Comparison of ENCODE assay signal across 8 mouse cellular contexts in the genomic region with DNA sequence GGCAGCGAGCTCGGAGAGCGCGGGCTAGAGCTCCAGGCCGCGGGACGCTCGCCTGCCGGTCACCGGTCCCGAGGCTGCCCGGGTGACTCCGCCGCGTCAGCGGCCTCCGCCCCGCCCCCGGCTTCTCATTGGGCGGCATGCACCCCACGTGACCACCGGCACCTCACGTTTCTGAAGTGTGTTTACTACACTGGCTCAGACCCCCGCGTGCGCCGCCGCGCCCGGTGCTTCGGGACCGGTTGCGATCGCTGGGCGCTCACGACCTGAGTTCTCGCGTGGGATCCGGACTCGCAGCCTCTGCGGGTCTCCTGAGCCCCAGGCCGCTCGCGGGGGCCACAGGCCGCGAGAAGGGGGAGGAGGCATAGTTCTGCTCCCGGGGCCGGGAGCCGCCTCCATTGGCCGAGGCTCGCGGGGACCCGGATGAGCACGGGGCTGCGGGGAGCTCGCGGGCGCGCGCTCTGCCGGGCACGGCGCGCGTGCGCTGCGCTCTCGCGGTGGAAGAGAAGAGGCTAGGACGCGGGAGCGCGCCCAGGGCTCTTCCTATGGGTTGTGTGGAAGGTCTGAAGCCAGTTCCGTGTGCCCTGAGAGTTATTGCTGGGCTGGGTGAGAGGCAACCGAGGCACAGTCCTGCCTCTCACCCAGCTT. TPM values are rescaled to one million over a fixed set of nuclear protein-coding genes. Genes with fewer than 3 reads are reported as not detected.
DNase-seq lines count a peak whose midpoint lies in the region; ATAC-seq and TF ChIP-seq lines count a peak whose summit lies in the region.

A gene (minus strand): TSS at position 101 of the 645 bp plus-strand sequence.

- peak; percentile 99 for DNase-seq in adrenal gland, postnatal 14 days
- DNase-seq in embryonic facial prominence, embryonic 10.5 days (ENCODE audit: low spot score): peak; percentile 98
- peak; percentile 99 for DNase-seq in left cerebral cortex, postnatal 36 days (ENCODE audit: low spot score in 2 of 2)
- peak; percentile 98 for DNase-seq in midbrain, embryonic 10.5 days (ENCODE audit: low spot score)
- DNase-seq in right cerebral cortex, postnatal 36 days (ENCODE audit: low spot score in 2 of 2): peak; percentile 95 to 97
- peak; percentile 96 to 97 for DNase-seq in urinary bladder, postnatal 4 days (ENCODE audit: low spot score in 2 of 2)

- intact Hi-C loops in left cerebral cortex, postnatal 36 days (cut with DNase I): no loop called here

- H3K36me3 ChIP-seq in embryonic facial prominence, embryonic 10.5 days (replicated peaks): no peaks in the 10 kb centered on the region; the same call in 1 of the 2 replicates
- H3K36me3 ChIP-seq in intestine, postnatal 0 days (ENCODE audit: control insufficient read depth, insufficient read depth): no peaks in the 10 kb centered on the region
- H3K36me3 ChIP-seq in midbrain, embryonic 10.5 days: no peaks in the 10 kb centered on the region

- TF ChIP-seq CTCF in intestine, postnatal 0 days (IDR thresholded peaks at IDR 0.05; ENCODE audit: low read depth): no peak

- ATAC-seq in granulocyte monocyte progenitor cell, adult 5-6 weeks (replicated peaks; ENCODE audit: poor library complexity, severe bottlenecking): peak; percentile 70
- ATAC-seq in intestine, postnatal 0 days: peak; percentile 98

- no peaks in the 10 kb centered on the region for H3K27me3 ChIP-seq in embryonic facial prominence, embryonic 10.5 days (replicated peaks; ENCODE audit: low read depth, poor library complexity, severe bottlenecking)
- H3K27me3 ChIP-seq in intestine, postnatal 0 days (replicated peaks; ENCODE audit: control insufficient read depth, insufficient read depth, low read length): no peaks in the 10 kb centered on the region
- no peaks in the 10 kb centered on the region for H3K27me3 ChIP-seq in midbrain, embryonic 10.5 days (ENCODE audit: low read depth, poor library complexity, severe bottlenecking)

- H3K4me2 ChIP-seq in intestine, postnatal 0 days (replicated peaks; ENCODE audit: low read depth): peak within 1 kb of the TSS; percentile 98

- peak within 1 kb of the TSS; percentile 94 for H3K27ac ChIP-seq in embryonic facial prominence, embryonic 10.5 days (replicated peaks)
- H3K27ac ChIP-seq in intestine, postnatal 0 days (ENCODE audit: low read depth, low read length): peak within 1 kb of the TSS; percentile 85
- H3K27ac ChIP-seq in midbrain, embryonic 10.5 days (replicated peaks): peak within 1 kb of the TSS; percentile 97

- H3K9ac ChIP-seq in intestine, postnatal 0 days (ENCODE audit: low read depth, low read length): peak within 1 kb of the TSS; percentile 88

- WGBS in embryonic facial prominence, embryonic 10.5 days: under 1% methylated on average over 75 of the region's 75 CpGs
- under 1% methylated on average over 62 of the region's 75 CpGs for WGBS in intestine, postnatal 0 days
- WGBS in midbrain, embryonic 10.5 days: under 1% methylated on average over 75 of the region's 75 CpGs

- peaks cover 20% of the 10 kb centered on the region for H3K4me1 ChIP-seq in embryonic facial prominence, embryonic 10.5 days
- no peaks in the 10 kb centered on the region for H3K4me1 ChIP-seq in intestine, postnatal 0 days (replicated peaks; ENCODE audit: control insufficient read depth, insufficient read depth, low read length)
- peaks cover 22% of the 10 kb centered on the region for H3K4me1 ChIP-seq in midbrain, embryonic 10.5 days

- H3K9me3 ChIP-seq in embryonic facial prominence, embryonic 10.5 days: no peaks in the 10 kb centered on the region
- no peaks in the 10 kb centered on the region for H3K9me3 ChIP-seq in intestine, postnatal 0 days (ENCODE audit: control insufficient read depth)
- H3K9me3 ChIP-seq in midbrain, embryonic 10.5 days (replicated peaks): no peaks in the 10 kb centered on the region

- H3K4me3 ChIP-seq in embryonic facial prominence, embryonic 10.5 days: peak within 1 kb of the TSS; percentile 90
- peak within 1 kb of the TSS; percentile 92 for H3K4me3 ChIP-seq in intestine, postnatal 0 days (ENCODE audit: low read depth, low read length)
- H3K4me3 ChIP-seq in midbrain, embryonic 10.5 days: peak within 1 kb of the TSS; percentile 75

RNA-seq across cellular contexts. Expression of the gene that starts here (rescaled TPM):
- 17.4 and 23.4 TPM in 2 replicates for total RNA-seq in adrenal gland, postnatal 14 days (2021)
- 31.3 and 31.4 TPM in 2 replicates for polyA plus RNA-seq in embryonic facial prominence, embryonic 10.5 days (2016; fragmentation: Nextera tagmentation; extraction: Ambion mirVana)
- 24.6 and 40.3 TPM in 2 replicates for total RNA-seq in granulocyte monocyte progenitor cell, adult 5-6 weeks (2014; fragmentation: Nextera tagmentation)
- 15.7 and 19.7 TPM in 2 replicates for total RNA-seq in granulocyte monocyte progenitor cell, adult 5-6 weeks (2017)
- 18.6 and 20.3 TPM in 2 replicates for polyA plus RNA-seq in intestine, postnatal 0 days (2015; fragmentation: Nextera tagmentation; extraction: Ambion mirVana)
- 10 to 100 TPM; 17.2 to 21.1 TPM for total RNA-seq in left cerebral cortex, postnatal 36 days (2021)
- 33.5 and 35.9 TPM in 2 replicates for polyA plus RNA-seq in midbrain, embryonic 10.5 days (2016; fragmentation: Nextera tagmentation; extraction: Ambion mirVana)

Comparison
In these comparisons a context has a peak if more than half of its experiments do, and no peak if none do; other contexts are left out.
1. Peak in every context shown above with its lines: DNase-seq, ATAC-seq, H3K4me3 ChIP-seq and H3K27ac ChIP-seq.